Mouse (Mus musculus): ENCODE results near the gene Ecel1. TPM values are rescaled to one million over a fixed set of nuclear protein-coding genes. Genes with fewer than 3 reads are reported as not detected.

Gene Ecel1
- total RNA-seq, 2 experiments from 2014 or later, result not detected

DNA sequence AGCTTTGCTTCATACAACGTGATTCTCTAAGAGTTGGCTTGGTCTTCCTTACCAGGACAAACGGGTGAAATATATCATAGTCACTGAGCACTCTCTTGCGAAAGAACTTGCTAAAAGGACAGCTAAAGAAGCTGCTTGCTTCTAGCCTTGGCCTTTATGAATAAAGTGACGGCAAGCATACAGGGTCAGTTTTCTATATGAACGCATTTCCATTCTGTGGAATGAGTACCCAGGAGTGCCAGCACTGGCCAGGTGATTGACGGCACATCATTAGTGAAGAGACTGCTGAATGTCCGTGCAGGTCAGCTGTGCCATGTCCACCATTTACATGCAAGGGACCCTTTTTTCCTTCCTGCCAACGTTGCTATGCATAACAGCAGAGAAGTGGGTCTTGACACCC, 49.8 kb downstream of the Ecel1 start:
- no peak for ATAC-seq (replicated peaks; ENCODE audit: low FRiP score, poor library complexity, severe bottlenecking)

DNA sequence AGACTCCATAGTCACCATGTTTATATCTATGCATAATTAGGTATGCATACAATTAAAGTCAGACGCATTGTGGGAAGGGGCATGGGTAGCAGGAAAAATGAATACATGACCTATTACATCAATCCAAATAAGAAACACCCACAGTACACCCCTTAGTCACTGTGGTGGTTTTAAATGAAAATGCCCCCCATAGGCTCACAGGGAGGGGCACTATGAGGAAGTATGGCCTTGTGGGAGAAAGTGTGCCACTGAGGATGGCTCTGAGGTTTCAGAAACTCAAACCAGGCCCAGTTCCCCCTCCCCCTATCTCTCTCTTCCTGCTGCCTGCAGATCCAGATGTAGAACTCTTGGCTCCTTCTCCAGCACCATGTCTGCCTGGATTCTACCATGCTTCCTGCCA, 52.4 kb downstream of the Ecel1 start:
- no peak for ATAC-seq (replicated peaks; ENCODE audit: low FRiP score, poor library complexity, severe bottlenecking)

DNA sequence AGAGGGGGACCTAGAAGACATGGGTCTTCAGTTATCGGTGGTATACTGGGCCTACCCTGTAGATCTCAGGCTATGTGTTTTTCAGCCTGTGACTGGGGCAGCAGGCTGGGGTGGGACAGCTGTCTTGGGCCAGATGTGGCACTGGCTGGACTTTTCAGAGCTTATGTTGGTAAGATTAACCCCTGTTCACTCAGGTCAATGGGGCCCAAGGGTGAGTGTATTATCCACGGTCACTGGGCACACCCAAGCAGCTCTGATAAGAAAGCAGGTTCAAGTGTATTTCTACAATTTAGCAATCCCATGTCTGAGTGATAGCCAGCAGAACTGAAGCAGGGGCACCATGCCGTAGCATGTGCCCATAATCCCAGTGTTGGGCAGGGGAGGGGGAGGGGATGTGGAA, 54.2 kb downstream of the Ecel1 start:
- ATAC-seq (replicated peaks; ENCODE audit: low FRiP score, poor library complexity, severe bottlenecking), result no peak

DNA sequence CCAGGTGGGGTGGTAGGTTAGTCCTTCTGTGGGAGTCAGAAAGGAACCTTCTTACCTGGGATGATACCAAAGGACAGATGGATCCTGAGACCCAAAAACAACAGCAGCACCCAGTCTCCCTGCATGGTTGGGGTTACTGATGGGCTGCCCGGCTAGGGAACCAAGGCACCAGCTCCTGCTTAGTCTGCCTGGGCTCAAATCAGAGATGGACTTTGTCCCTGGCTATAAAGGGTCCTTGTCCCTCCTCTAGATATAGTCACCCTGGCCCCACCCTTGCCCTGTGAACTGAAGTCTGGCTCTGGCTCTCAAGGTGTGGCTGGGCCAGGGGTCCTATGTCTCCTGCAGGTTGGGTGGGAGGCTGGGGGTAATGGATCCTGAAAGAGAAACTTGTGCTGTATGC, 54.9 kb downstream of the Ecel1 start, which contains the start of gene Alpi:
TSS of gene Alpi (minus strand) at position 196 of the 400 bp plus-strand sequence.
- no peak for ATAC-seq (replicated peaks; ENCODE audit: low FRiP score, poor library complexity, severe bottlenecking)

DNA sequence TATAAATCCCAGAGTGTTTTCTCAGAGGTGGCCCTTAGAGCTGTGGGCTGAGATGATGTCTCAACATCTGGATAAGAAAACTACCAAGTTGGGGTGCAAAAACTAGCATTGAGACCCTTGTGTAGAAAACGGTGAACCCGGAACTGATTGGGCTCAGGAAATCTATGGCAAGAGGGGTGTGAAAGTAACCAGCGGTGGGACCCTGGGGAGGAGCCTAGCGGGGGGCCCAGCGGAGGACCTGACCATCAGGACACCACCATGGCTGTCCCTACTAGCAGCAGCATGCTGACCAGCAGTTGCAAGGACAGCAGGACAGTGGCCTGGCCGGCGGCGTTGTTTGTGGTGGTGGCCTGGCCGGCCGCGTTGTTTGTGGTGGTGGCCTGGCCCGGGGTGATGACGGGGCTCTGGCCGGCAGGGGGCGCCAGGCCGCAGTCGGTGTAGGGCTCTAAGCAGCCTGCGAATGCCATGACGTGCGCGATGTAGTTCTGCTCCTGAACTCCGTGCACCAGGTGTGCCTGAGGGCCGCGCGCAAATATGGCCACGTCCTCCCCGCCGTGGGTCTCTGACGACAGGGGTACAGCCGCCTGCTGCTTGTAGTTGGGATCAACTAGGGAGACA, 57.9 kb downstream of the Ecel1 start:
- ATAC-seq (replicated peaks; ENCODE audit: low FRiP score, poor library complexity, severe bottlenecking), result 0 out of 2 replicates have a peak, but pooled peaks have one; percentile 39

Other genes starting within 250 kb of the Ecel1 start
- not detected in 2 replicates for gene Alppl2, start 66.6 kb downstream of the Ecel1 start, total RNA-seq (2015; ENCODE audit: low replicate concordance)
- gene Alppl2, start 66.6 kb downstream of the Ecel1 start, total RNA-seq (2017; ENCODE audit: low replicate concordance), result not detected in 2 replicates
- not detected in 2 replicates for gene Alpi, start 54.9 kb downstream of the Ecel1 start, total RNA-seq (2015; ENCODE audit: low replicate concordance)
- not detected in 2 replicates for gene Alpi, start 54.9 kb downstream of the Ecel1 start, total RNA-seq (2017; ENCODE audit: low replicate concordance)
- gene Akp3, start 31.5 kb downstream of the Ecel1 start, total RNA-seq (2015; ENCODE audit: low replicate concordance), result not detected in 2 replicates
- not detected in 2 replicates for gene Akp3, start 31.5 kb downstream of the Ecel1 start, total RNA-seq (2017; ENCODE audit: low replicate concordance)
- not detected in 2 replicates for gene Prss56, start 26.8 kb upstream of the Ecel1 start, total RNA-seq (2015; ENCODE audit: low replicate concordance)
- gene Prss56, start 26.8 kb upstream of the Ecel1 start, total RNA-seq (2017; ENCODE audit: low replicate concordance), result not detected in 2 replicates
- gene Chrnd, start 34.1 kb upstream of the Ecel1 start, total RNA-seq (2015; ENCODE audit: low replicate concordance), result not detected in 2 replicates
- not detected in 2 replicates for gene Chrnd, start 34.1 kb upstream of the Ecel1 start, total RNA-seq (2017; ENCODE audit: low replicate concordance)
- gene Chrng, start 48.1 kb upstream of the Ecel1 start, total RNA-seq (2015; ENCODE audit: low replicate concordance), result not detected in 2 replicates
- gene Chrng, start 48.1 kb upstream of the Ecel1 start, total RNA-seq (2017; ENCODE audit: low replicate concordance), result not detected in 2 replicates
- gene Eif4e2, start 57.4 kb upstream of the Ecel1 start, total RNA-seq (2015; ENCODE audit: low replicate concordance), result 37.8 and 49.9 TPM in 2 replicates
- 22.8 and 29.3 TPM in 2 replicates for gene Eif4e2, start 57.4 kb upstream of the Ecel1 start, total RNA-seq (2017; ENCODE audit: low replicate concordance)
- gene Efhd1, start 107.8 kb upstream of the Ecel1 start, total RNA-seq (2015; ENCODE audit: low replicate concordance), result not detected in 2 replicates
- 1.8 TPM in 1 of 2 replicates, not detected in the other for gene Efhd1, start 107.8 kb upstream of the Ecel1 start, total RNA-seq (2017; ENCODE audit: low replicate concordance)
- 84.0 and 90.5 TPM in 2 replicates for gene Gigyf2, start 170.5 kb upstream of the Ecel1 start, total RNA-seq (2015; ENCODE audit: low replicate concordance)
- 159 and 162 TPM in 2 replicates for gene Gigyf2, start 170.5 kb upstream of the Ecel1 start, total RNA-seq (2017; ENCODE audit: low replicate concordance)
- gene Kcnj13, start 238.2 kb upstream of the Ecel1 start, total RNA-seq (2015; ENCODE audit: low replicate concordance), result not detected in 2 replicates
- not detected in 2 replicates for gene Kcnj13, start 238.2 kb upstream of the Ecel1 start, total RNA-seq (2017; ENCODE audit: low replicate concordance)